Mouse (Mus musculus) 416B (cell line): ENCODE results near the gene Oit1.

Experiments used
- DNase-seq: peaks from one replicate; pipeline ENCODE4 v3.0.0; 2011; ENCODE audit warnings: low read depth

The Oit1 gene

DNA sequence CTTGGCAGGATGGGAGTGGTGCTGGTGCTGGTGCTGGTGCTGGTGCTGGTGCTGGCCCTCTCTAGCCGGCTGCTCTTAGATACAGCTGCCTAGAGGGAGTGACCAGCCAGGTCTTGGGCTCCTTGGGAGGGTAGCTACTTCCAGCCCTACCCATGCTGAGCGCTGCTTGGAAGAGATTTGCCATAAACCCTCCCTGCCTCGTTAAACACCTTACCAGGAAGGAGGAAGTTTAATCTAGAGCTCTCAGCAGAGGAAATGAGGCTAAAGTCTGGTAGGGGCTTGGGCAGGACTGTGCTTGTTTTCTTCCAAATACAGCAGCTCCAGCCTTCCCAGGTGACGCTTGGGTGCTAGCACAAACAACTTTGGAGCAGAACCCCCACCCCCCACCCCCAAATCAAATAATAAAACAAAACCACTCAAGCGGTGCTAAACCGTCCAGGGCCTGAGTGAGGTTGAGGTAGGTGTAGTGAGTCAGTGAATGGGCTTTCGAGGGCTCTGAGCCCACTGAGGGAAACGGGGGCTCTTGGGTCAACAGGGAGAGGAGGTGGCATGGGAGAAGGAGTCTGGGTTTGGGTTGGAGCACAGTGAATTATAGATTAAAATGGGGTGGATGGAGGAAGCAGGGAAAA lies at the start of gene Oit1:
Gene Oit1, minus strand, starts transcription at position 70 of the 629 bp plus-strand sequence.
- DNase-seq: no peak

DNA sequence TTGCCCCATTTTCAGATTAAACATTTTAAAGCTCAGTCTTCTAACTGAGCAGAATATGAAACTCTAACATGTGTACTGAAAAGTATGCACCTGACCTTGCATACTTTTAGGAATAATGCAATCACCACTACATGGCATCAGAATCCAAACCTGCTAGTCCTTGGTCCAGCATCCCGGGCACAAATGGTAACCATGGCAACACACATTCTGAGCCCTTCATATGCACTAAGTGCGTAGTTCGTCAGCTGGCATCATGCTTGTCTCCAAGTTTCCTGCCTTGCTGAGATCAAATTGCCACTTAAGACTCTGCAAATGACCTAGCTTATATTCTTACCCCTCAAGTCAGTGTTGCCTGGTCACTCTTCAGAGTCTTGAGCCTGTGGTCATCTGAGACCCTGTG lies 44.3 kb upstream of the Oit1 start:
- DNase-seq: no peak

DNA sequence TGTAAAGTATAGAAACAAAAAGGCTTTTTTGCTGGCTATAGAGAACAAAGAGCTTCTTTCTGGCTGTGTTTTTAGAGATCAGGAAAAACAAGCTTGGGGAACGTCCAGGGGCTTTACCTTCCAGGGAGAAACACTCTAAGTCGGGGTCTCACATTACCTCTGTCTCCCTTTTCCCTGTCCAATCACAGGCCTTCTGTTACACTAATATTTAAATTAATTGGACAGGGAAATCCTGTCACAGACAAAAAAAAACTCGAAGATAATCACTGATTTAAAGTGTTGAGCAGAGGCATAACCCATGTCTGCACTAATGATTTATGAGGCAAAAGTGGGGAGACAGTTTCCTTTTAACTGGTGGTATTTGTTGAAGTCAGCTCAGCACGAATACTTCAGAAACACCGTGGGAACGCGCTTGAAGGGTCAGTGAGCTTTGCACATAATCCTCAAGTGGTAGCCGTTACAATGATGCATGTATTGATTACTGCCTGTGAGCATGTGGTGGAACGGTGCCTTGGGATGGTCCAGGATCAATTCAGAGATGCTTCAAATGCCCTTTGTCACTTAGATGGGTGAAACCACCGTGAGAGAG lies 42.7 kb upstream of the Oit1 start:
- no peak for DNase-seq

DNA sequence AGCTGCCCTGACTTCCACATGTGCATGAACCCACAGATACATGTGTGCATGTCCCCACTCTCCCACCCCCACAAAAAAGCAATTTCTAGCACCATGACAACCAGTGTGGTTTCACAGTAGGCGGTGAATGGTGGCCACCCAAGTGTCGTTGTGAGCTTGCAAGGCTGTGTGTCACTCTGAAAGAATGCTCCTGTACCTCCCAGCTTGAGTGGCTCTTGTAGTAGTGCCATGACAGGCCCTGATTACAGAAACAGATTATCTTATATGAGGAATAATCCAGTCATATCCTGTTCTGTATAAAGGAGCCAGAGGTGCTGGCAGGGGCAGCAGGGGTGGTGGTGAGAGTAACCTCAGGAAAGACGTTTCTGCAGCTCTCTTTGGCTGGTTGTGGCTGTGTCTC lies 40.1 kb upstream of the Oit1 start:
- DNase-seq: peak; percentile 5

DNA sequence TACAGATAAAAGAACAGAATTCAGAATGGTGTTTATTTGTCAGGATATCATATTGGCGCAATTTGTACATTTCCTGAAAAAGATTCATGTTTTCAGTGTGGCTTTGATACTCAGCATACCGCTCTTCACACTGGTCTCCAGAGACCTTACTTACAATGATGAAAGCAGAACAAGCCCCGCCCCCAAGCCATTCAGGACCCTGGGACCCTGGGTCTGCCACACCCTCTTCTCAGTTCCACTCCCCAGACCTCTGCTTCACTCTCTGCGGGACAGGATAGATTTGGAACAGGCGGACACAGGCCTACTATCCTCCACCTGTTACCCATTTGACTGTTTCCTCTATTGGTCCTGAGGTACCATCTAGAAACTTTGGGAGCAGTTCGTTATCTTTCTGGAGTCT lies 27.4 kb upstream of the Oit1 start:
- DNase-seq: no peak

DNA sequence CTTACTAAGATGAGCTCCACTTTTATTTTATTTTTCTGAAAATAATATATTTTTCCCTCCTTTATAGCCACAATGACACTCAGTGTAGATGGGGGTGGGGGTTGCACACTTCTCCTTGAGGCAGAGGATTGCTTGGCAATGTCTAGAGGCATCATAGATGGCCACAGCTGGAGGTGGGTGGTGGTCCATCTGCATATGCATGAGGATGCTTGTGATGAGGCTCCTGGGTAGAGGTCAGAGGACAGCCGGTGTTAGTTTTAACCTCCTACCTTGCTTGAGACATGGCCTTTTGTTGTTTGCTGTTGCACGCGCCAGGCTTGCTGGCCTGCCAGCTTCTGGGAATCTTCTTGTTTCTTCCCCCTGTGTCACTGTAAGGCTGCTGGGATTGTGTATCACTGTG lies 24.8 kb upstream of the Oit1 start:
- DNase-seq: no peak

DNA sequence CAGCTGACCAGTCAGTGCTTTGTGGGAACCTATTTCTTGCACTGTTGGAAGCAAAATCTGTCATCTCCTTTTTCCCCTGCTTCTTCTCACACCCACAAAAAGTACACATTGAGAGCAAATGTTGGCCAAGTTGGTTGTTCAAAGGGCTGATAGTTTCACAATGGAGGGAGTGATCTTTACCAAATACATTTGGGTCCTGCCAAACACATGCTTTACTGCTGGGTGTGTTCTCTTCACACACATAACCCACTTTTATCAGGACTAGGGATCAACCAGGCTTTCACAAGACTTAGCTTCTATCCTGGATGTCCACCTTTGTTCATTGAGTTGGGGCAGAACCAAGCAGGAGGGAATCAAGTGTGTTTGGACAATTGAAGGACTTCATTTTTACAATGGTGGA lies 20.0 kb upstream of the Oit1 start:
- DNase-seq: no peak

DNA sequence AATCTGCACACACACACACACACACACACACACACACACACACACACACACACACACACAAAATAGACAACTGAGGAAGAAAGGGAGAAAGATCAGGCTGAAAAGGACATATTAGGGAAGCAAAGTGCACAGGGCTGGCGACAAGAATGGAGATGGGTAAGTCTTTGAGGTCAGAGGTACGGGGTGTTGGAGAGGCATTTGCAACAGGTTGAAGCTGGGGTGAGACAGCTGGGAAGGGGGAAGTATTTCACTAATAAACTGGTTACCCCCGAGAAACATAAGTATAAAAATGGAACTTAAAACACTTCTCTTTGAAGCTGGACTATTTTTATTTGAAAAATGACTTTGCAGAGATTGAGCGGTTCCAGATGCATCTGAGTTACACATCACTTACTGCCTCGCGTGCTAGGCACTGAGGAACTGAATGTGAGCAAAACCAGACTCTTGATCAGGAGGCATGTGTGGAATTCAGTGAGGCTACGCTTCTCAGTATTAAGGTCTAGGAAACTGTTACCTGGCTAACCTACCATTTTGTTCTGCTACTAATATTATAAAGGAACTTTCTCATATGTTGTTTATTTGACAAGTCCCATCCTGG lies 17.2 kb upstream of the Oit1 start:
- no peak for DNase-seq

DNA sequence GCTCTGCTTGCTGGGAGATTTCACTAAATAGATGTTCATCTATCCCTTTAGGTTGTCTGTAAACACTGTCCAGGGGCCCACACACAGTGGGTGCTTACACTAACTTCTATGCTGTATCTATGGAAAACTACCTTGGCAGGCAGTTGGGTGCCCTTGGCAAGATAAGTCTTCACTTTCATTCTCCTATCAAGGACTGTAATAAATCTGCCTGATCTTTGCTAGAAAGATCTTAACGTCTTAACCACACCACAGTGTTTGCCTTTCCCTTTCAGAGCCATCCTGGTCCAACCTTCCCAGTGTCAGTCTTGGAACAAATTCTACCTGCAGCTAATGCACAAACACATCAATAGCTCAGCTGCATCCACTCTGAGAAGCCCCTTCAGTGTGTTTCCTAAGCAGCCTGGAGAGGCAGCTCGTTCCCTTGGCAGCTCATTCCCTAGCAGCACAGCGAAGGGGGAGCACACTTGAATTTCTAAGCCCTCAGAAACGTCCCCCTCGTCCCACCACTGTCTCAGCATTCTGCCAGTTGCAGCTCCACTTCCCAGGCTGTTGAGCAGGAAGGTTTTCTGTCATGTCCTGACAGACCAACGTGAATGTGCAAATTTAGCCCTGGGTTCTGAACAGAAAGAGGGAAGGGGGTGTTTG lies 13.7 kb upstream of the Oit1 start:
- DNase-seq: no peak

DNA sequence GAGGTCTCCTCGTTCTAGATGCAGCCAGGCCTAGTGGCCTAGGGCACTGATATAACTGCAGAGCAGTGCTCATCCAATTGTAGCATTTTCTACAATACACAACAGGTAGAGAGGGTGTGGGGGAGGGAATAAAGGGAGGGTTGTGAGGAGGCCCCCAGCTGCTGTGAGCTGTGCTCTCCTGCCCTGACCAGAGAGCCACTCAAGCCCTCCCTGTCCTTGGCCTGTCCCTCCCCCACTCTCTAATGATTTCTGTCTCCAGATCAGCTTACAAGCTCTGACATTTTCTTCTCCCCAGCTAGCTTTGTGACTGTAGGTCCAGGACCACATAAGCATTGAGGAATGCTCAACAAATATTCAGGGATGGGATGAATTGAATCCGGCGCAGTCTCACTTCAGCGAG lies 9.2 kb downstream of the Oit1 start:
- no peak for DNase-seq

DNA sequence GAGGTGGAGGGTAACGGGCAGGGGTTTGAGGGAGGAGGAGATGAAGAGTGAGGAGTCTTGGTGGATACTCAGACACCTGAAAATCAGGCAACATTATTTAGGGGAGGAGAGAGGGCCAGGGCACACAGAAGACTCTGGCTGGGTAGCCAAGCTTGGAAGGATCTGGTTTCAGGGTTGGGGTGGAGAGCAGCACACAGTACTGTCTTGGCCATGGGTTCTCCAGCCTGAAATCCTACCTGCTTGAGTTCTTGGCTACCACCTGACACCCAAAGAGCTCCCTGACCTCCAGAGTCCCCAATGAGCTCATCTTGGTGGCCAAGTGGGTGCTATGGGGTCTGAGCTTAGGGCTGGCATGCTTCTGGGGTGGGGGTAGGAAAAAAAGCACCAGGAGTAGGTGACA lies 9.7 kb downstream of the Oit1 start:
- no peak for DNase-seq

DNA sequence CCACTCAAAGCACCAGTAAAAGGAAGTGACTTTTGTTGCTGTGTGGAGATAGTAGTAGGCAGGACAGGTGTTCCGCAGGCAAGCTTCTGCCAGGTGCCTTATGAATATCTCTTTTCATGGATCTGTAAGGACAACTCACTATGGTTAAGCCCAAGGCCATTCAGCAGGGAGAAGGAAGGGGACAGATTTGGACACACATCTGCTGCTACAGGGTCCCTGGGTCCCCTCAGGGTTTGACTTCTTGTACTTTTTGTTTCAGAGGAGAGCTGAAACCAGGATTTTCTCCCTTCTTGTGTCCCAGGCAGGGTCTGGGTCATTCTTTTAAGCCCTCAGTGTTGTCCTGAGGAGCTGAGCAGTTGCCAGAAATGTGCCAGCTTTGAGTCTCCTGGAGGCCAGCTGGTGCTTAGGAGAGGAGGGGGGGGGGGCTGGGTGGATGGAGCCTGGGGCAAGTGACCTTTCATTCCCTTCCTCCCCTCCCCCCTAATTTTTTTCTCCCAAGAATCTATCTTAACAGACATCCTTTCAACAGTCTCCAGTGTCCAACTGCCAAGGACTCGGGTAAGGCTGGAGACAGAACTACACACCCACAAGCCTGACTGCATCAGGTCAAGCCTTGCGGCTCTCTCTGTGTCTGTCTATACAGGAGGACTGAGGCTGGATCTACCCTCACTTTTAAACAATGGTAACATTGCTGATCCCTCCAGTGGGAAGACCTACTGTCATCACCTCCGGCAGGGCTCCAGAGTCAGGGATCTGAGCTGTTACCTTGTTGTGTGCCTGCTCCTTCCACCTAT lies 10.6 kb downstream of the Oit1 start:
- no peak for DNase-seq

DNA sequence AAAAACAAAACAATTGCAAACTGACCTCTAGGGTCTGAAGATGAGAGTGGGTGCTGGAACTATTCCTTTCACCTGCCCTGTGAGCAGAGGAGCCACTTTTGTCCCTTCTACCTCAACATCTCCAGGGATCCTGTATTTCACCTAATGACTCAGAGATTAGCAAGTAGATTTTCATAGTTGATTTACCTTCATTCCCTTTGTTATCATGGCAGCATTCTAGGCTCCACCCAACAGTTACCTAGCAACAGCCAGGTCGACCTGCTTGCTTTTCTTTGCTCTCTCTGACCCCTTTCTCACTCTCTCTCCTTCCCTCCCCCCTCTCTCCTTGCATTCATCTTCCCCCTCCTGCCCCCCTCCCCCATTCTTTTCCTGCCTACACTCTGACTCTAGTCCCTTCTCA lies 11.4 kb downstream of the Oit1 start:
- DNase-seq: no peak

DNA sequence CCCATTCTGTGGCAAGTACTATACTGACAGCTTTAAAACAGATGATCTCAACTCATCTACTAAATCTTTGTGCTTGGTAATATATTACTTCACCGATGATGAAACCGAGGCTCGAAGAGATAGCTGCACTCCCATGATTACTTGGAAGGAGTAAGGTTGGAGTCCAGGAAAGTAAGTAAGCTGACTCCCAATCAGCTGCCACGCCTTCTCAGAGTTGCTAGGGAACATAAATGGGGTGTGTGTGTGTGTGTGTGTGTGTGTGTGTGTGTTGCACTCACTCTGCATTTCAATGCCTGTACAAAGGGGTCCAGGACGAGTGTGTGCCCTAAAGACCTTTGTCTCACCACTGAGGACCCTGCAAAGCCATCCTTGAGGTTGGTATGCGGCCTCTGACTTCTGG lies 12.7 kb downstream of the Oit1 start:
- DNase-seq: no peak

DNA sequence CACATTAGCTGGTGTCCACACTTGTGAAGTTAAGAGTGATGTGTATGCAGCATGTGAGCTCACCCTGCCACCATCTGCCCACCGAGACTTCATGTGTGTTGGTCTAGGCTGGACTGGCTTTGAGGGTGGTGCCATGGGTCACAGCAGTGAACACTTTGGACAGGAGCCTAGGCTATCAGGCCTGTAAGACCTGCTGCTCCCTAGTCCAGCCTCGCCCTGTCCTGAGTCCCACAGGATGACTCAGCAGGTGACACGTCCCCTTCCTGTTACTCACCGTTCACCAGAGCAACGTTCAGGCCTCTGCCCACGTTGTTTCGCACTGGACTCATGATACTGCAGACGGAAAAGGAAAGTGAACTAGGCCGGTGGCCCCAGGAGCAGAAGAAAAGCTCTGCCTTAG lies 21.7 kb downstream of the Oit1 start:
- DNase-seq: peak; percentile 92

DNA sequence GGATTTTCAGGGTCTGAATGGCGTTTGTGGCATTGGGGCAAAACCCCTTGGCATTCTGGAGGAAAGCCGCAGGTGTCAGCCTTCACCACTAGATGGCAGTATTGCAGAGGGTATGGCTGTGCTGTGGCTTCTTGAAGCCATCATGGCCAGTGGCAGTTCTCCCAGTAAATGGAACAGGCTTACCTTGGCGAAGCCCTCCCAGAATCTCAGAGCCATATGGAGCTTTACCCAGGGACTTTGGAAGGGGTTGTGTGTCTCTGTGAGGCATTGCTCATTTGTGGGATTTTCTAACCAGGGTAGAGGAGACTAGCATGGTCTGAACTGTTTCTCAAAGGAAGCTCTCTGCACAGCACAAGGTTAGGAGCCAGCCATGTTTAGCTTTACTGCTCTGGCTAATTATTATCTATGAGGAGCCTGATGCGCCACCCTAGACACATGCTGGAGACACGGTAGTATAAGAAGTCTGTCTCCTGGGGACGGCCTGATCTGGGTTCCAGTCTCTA lies 22.5 kb downstream of the Oit1 start:
- DNase-seq: peak; percentile 86

DNA sequence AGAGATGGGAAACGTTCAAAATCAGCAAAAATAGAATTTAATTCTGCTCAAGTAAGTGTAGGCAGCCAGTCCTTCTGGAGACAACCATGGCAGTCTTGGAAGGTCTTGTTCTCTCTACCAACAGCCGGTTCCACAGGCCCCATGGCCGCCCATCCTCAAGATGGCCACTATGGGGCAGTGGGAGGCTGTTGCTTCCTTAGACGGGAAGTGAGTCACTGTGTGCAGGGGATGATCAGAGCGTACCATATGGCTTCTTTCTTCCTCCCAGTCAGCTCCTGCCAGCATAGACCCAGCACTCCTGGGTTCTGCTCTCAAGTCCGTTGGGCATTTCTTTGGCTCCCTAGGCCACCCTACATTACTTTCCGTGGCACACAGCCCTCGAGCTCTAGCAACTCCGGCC lies 29.6 kb downstream of the Oit1 start:
- peak; percentile 91 for DNase-seq

DNA sequence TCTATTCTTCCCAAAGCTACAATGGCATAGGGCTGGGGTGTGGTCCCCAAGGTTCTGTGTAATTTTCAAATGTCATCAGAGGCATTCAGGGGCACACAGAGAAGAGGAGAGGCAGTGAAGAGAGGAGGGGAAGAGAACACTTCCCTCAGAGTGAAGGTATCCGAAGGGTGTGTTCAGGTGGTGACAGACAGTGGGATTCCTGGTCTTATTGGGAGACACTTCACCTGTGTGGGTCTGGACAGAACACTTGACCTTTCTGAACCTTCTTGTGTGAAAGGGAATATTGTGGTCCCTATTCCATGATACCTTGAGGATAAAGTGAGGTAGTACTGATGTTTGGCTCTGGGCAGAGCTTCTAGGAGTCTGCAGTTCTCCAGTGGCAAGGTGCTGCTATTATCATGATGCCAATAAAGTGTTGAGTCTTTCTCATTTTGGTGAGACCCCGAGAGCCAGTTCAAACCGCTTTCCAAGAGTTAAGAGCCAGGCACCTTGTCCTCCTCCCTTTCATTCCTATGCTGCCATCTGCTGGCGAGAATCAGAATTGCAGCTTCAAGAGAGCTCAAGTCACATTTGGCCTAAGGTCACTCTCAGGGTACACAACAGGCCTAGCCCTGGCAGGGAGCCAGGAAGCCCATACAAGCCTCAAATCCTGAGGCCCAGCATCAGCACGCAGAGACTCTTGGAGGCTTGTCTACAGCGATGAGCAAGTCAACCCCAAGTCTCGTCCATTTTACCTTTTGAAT lies 32.1 kb downstream of the Oit1 start:
- peak; percentile 85 for DNase-seq

DNA sequence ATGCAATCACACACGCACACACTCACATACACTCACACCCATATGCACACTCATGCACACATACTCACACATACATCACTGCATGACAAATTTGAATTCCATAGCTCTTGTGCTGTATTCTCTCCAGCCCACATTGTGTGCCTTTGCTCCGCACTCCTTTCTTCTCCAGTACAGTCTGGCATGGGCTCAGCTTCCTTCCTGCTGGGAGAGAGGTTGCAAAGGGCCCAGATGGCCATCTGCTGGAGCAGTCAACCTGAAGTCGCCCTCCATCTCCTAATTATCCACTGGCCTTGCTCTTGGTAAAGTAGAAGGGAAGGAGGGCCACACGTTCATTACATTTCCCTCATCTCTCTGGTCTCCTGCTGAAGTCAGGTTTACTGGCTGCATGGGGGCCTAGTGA lies 33.0 kb downstream of the Oit1 start:
- no peak for DNase-seq

DNA sequence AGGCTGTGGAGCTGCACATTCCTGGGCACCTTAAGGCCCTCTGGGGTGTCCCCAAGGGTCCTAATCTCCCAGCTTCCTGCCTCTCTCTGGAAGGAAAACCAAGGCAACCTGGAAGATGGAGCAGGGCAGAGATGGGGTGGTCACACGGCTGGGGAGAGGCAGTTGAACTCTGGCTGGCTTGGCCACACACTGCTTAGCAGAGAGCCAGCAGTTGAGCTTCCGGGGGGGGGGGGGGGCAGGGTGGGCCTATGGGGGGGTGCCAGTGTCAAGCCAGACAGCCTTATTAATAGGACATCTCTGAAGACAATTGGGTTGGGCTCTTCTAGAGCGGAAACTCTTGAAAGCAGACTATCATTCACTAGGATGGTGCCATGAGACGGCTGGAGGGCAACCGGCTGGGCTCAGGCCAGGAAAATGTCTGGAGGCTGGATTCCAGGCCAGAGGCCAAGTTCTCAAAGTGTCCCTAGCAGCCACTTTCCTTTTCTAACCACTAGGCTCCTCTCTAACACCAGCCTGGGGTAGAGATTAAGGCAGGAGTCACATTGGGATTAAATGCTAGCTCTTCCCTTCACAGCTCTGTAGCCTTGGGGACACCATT lies 35.9 kb downstream of the Oit1 start:
- no peak for DNase-seq

DNA sequence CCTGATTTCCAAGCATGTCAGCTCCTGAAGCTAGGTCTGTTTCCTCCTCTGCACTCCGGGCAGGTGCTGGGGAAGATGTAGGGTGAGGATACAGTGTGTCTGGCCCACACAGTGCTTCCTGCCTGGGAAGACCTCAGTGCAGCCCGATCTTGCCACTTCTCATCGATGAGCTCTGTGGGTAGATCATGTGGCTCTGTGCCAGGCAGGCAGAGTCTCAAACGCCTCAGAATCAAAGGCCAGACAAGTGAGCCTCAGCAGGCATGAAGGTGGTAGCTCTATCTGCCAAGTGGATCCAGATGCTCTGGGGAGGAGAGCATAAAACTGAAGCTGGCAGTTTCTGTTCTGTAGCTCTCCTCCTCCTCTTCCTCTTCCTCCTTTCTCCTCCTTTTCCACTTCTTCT lies 38.3 kb downstream of the Oit1 start:
- no peak for DNase-seq
